ENCODE assay signal across 12 mouse cellular contexts in the genomic region with DNA sequence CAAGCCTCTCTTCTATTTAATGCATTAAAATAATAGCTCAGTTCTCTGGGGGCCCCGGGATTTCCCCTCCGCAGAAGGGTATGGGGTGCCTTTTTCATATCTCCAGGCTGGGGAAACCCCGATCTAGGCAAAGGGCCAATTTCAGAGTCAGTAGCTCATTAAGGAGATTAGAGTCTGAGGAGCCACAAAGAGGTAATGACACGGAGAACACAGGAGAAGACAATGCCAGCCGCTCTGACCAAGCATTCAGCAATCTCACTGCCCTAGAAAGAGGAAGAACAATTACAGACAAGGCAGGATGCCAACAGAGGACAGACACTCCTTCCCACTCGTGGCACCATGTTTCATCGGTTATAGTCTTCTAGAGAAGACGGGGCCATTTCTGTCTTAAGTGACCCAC. TPM values are rescaled to one million over a fixed set of nuclear protein-coding genes. Genes with fewer than 3 reads are reported as not detected.
A peak's percentile ranks its signal among the peaks of the same experiment; 100 is the strongest.
DNase-seq lines count a peak whose midpoint lies in the region; ATAC-seq and TF ChIP-seq lines count a peak whose summit lies in the region.
"Had no signal": no experiment of that assay in that cellular context is flagged by ENCODE, and none has a peak within 500 bp of the region (broad histone marks: within the 10 kb centered on the region; RNA-seq: fewer than 3 reads in every experiment).

No protein-coding gene starts in this region.

- no peak for DNase-seq in forebrain, postnatal 0 days
- DNase-seq in spleen, adult 18-20 months: peak; percentile 19 to 33
- DNase-seq in spleen, postnatal 4 days (ENCODE audit: low spot score in 2 of 2): no peak
- DNase-seq in induced T-regulatory cell, adult 2 months (ENCODE audit: low read depth): peak; percentile 62
- peak; percentile 69 for DNase-seq in splenic B cell, adult 2 months (ENCODE audit: low read depth, low spot score)
- DNase-seq in kidney, postnatal 10 days: no peak
- DNase-seq: cerebellum, adult 9-10 months; heart, postnatal 4 days; kidney, adult 18-20 months had no signal

- peak; percentile 60; the same call in 1 of the 2 replicates for ATAC-seq in forebrain, embryonic 12.5 days (ENCODE audit: low FRiP score)
- no peak for ATAC-seq in forebrain, postnatal 0 days
- no peak for ATAC-seq in hindbrain, embryonic 12.5 days (ENCODE audit: low FRiP score)

- H3K4me1 ChIP-seq in forebrain, embryonic 12.5 days: peaks cover 5% of the 10 kb centered on the region; the same call in 1 of the 2 replicates
- H3K4me1 ChIP-seq in forebrain, postnatal 0 days (ENCODE audit: insufficient read depth): no peaks in the 10 kb centered on the region; the same call in 1 of the 2 replicates
- H3K4me1 ChIP-seq in hindbrain, embryonic 12.5 days: no peaks in the 10 kb centered on the region
- H3K4me1 ChIP-seq: embryonic facial prominence, embryonic 12.5 days had no signal

- no peak overlapping the region for H3K9ac ChIP-seq in forebrain, embryonic 12.5 days
- no peak overlapping the region for H3K9ac ChIP-seq in forebrain, postnatal 0 days
- no peak overlapping the region for H3K9ac ChIP-seq in hindbrain, embryonic 12.5 days
- H3K9ac ChIP-seq: embryonic facial prominence, embryonic 12.5 days had no signal

- TF ChIP-seq CTCF in forebrain, postnatal 0 days (IDR thresholded peaks at IDR 0.05; ENCODE audit: low read depth): no peak

- WGBS in forebrain, embryonic 12.5 days: 24% methylated on average over 8 of the region's 8 CpGs
- WGBS in forebrain, postnatal 0 days: 15% methylated on average over 8 of the region's 8 CpGs
- 66% methylated on average over 8 of the region's 8 CpGs for WGBS in hindbrain, embryonic 12.5 days

- H3K27me3 ChIP-seq in forebrain, embryonic 12.5 days: peaks cover 95% of the 10 kb centered on the region
- peaks cover 62% of the 10 kb centered on the region for H3K27me3 ChIP-seq in forebrain, postnatal 0 days (ENCODE audit: insufficient read depth, low read length)
- H3K27me3 ChIP-seq in splenic B cell, adult 2 months (ENCODE audit: control insufficient read depth, insufficient read depth, low read length, poor library complexity, severe bottlenecking): no peaks in the 10 kb centered on the region
- H3K27me3 ChIP-seq in hindbrain, embryonic 12.5 days: peaks cover 36% of the 10 kb centered on the region
- H3K27me3 ChIP-seq: embryonic facial prominence, embryonic 12.5 days had no signal

- no peaks in the 10 kb centered on the region for H3K9me3 ChIP-seq in forebrain, embryonic 12.5 days
- H3K9me3 ChIP-seq in forebrain, postnatal 0 days (ENCODE audit: low read length): no peaks in the 10 kb centered on the region
- no peaks in the 10 kb centered on the region for H3K9me3 ChIP-seq in hindbrain, embryonic 12.5 days (replicated peaks)
- H3K9me3 ChIP-seq: embryonic facial prominence, embryonic 12.5 days had no signal

- no peak overlapping the region for H3K27ac ChIP-seq in forebrain, embryonic 12.5 days
- H3K27ac ChIP-seq in forebrain, postnatal 0 days (ENCODE audit: low read depth, low read length): no peak overlapping the region
- H3K27ac ChIP-seq in hindbrain, embryonic 12.5 days: no peak overlapping the region
- H3K27ac ChIP-seq: embryonic facial prominence, embryonic 12.5 days had no signal

- no peak overlapping the region for H3K4me3 ChIP-seq in forebrain, embryonic 12.5 days (replicated peaks)
- H3K4me3 ChIP-seq in forebrain, postnatal 0 days (ENCODE audit: low read depth, low read length): no peak overlapping the region
- H3K4me3 ChIP-seq in hindbrain, embryonic 12.5 days: no peak overlapping the region
- H3K4me3 ChIP-seq: embryonic facial prominence, embryonic 12.5 days had no signal

- no peak overlapping the region for H3K4me2 ChIP-seq in forebrain, embryonic 12.5 days
- no peak overlapping the region for H3K4me2 ChIP-seq in forebrain, postnatal 0 days (ENCODE audit: low read depth)
- H3K4me2 ChIP-seq in hindbrain, embryonic 12.5 days (replicated peaks): no peak overlapping the region
- H3K4me2 ChIP-seq: embryonic facial prominence, embryonic 12.5 days had no signal

- no peaks in the 10 kb centered on the region for H3K36me3 ChIP-seq in forebrain, embryonic 12.5 days (replicated peaks)
- no peaks in the 10 kb centered on the region for H3K36me3 ChIP-seq in forebrain, postnatal 0 days (ENCODE audit: insufficient read depth)
- H3K36me3 ChIP-seq in splenic B cell, adult 2 months (ENCODE audit: control insufficient read depth, insufficient read depth, low read length, poor library complexity, severe bottlenecking): no peaks in the 10 kb centered on the region
- H3K36me3 ChIP-seq in hindbrain, embryonic 12.5 days: no peaks in the 10 kb centered on the region
- H3K36me3 ChIP-seq: embryonic facial prominence, embryonic 12.5 days had no signal

RNA-seq across cellular contexts. Expression of a gene that starts 17.3 kb away (rescaled TPM):
- polyA plus RNA-seq in forebrain, embryonic 12.5 days (2016; fragmentation: Nextera tagmentation; extraction: Ambion mirVana): 56.2 and 62.6 TPM in 2 replicates
- total RNA-seq in forebrain, postnatal 0 days (2014; rRNA removed): 51.9 and 52.6 TPM in 2 replicates
- polyA plus RNA-seq in forebrain, postnatal 0 days (2015; fragmentation: Nextera tagmentation; extraction: Ambion mirVana): 58.0 and 59.5 TPM in 2 replicates
- polyA plus RNA-seq in hindbrain, embryonic 12.5 days (2016; fragmentation: Nextera tagmentation; extraction: Ambion mirVana): 82.2 and 83.2 TPM in 2 replicates

RNA-seq across cellular contexts. Expression of a gene that starts 30.8 kb away (rescaled TPM):
- polyA plus RNA-seq in forebrain, embryonic 12.5 days (2016; fragmentation: Nextera tagmentation; extraction: Ambion mirVana): 0.20 and 0.37 TPM in 2 replicates
- total RNA-seq in forebrain, postnatal 0 days (2014; rRNA removed): 1.3 and 2.5 TPM in 2 replicates
- 1.1 and 1.2 TPM in 2 replicates for polyA plus RNA-seq in forebrain, postnatal 0 days (2015; fragmentation: Nextera tagmentation; extraction: Ambion mirVana)
- 1.1 and 1.5 TPM in 2 replicates for polyA plus RNA-seq in hindbrain, embryonic 12.5 days (2016; fragmentation: Nextera tagmentation; extraction: Ambion mirVana)

Comparison
In these comparisons a context has a peak if more than half of its experiments do, and no peak if none do; other contexts are left out.
1. DNase-seq: peak in spleen, adult 18-20 months (2 of 2), induced T-regulatory cell, adult 2 months (single experiment) and splenic B cell, adult 2 months (single experiment); none in forebrain, postnatal 0 days (single experiment), spleen, postnatal 4 days (0 of 2) and kidney, postnatal 10 days (single experiment).